Mouse (Mus musculus): ENCODE results near the gene Mybbp1a. TPM values are rescaled to one million over a fixed set of nuclear protein-coding genes. Genes with fewer than 3 reads are reported as not detected.
A peak's percentile ranks its signal among the peaks of the same experiment; 100 is the strongest.
"Not testable (repeated sequence)": the region's sequence is repeated elsewhere in the genome, so short reads cannot be mapped to it uniquely, and the experiment has no call there.

The Mybbp1a gene
- total and polyA plus RNA-seq, 2 experiments from 2014 or later: 38.0 to 52.4 TPM

- DNase-seq (no peak), ATAC-seq (no peak)
- Histone ChIP-seq H3K27ac (ENCODE audit: low read depth, low read length) (no peak within 1 kb of the TSS), H3K4me3 (ENCODE audit: low read depth, low read length) (no peak within 1 kb of the TSS), H3K4me1 (ENCODE audit: insufficient read depth) (no peaks in the 10 kb centered on the region), H3K9ac (no peak within 1 kb of the TSS), H3K9me3 (ENCODE audit: low read length) (no peaks in the 10 kb centered on the region), H3K36me3 (ENCODE audit: insufficient read depth) (no peaks in the 10 kb centered on the region), H3K27me3 (ENCODE audit: insufficient read depth, low read length) (no peaks in the 10 kb centered on the region), H3K4me2 (ENCODE audit: low read depth) (no peak within 1 kb of the TSS)
- 66% methylated on average over 11 of the region's 11 CpGs for WGBS
- 0 out of 2 replicates have a peak, but pooled peaks have one; percentile 2 for TF ChIP-seq CTCF (IDR thresholded peaks at IDR 0.05; ENCODE audit: low read depth)
These were observed 6.0 kb upstream of the Mybbp1a start, which contains the start of gene Ggt6 for GRCm38 (mm10) chr11:72434963-72435693. Gene Ggt6 (plus strand): TSS chr11:72435526.

GRCm38 (mm10) chr11:72435694-72436045 is 5.5 kb upstream of the Mybbp1a start:
- DNase-seq (no peak), ATAC-seq (no peak)
- H3K9me3 ChIP-seq (ENCODE audit: low read length): no peaks in the 10 kb centered on the region
- no peak overlapping the region for H3K27ac ChIP-seq (ENCODE audit: low read depth, low read length)
- 47% methylated on average over 2 of the region's 2 CpGs for WGBS
- H3K4me3 ChIP-seq (ENCODE audit: low read depth, low read length): no peak overlapping the region
- H3K9ac ChIP-seq: no peak overlapping the region
- H3K4me2 ChIP-seq (ENCODE audit: low read depth): no peak overlapping the region
- no peaks in the 10 kb centered on the region for H3K27me3 ChIP-seq (ENCODE audit: insufficient read depth, low read length)
- no peaks in the 10 kb centered on the region for H3K36me3 ChIP-seq (ENCODE audit: insufficient read depth)
- TF ChIP-seq CTCF (IDR thresholded peaks at IDR 0.05; ENCODE audit: low read depth): no peak
- H3K4me1 ChIP-seq (ENCODE audit: insufficient read depth): no peaks in the 10 kb centered on the region

- H3K27me3 ChIP-seq (ENCODE audit: insufficient read depth, low read length): no peaks in the 10 kb centered on the region
- no peak for ATAC-seq
- H3K27ac ChIP-seq (ENCODE audit: low read depth, low read length): no peak overlapping the region
- 62% methylated on average over 5 of the region's 5 CpGs for WGBS
- no peaks in the 10 kb centered on the region for H3K4me1 ChIP-seq (ENCODE audit: insufficient read depth)
- no peak for TF ChIP-seq CTCF (IDR thresholded peaks at IDR 0.05; ENCODE audit: low read depth)
- peak; percentile 34 for DNase-seq
- H3K4me2 ChIP-seq (ENCODE audit: low read depth): no peak overlapping the region
- no peak overlapping the region for H3K4me3 ChIP-seq (ENCODE audit: low read depth, low read length)
- no peaks in the 10 kb centered on the region for H3K9me3 ChIP-seq (ENCODE audit: low read length)
- no peak overlapping the region for H3K9ac ChIP-seq
- no peaks in the 10 kb centered on the region for H3K36me3 ChIP-seq (ENCODE audit: insufficient read depth)
These were observed 4.9 kb upstream of the Mybbp1a start for GRCm38 (mm10) chr11:72436271-72436670.

GRCm38 (mm10) chr11:72436756-72437650 is 4.2 kb upstream of the Mybbp1a start:
- H3K9me3 ChIP-seq (ENCODE audit: low read length): no peaks in the 10 kb centered on the region
- DNase-seq (no peak), ATAC-seq (no peak)
- H3K9ac ChIP-seq: no peak overlapping the region
- 71% methylated on average over 16 of the region's 16 CpGs for WGBS
- no peak overlapping the region for H3K4me3 ChIP-seq (ENCODE audit: low read depth, low read length)
- no peak overlapping the region for H3K4me2 ChIP-seq (ENCODE audit: low read depth)
- no peaks in the 10 kb centered on the region for H3K36me3 ChIP-seq (ENCODE audit: insufficient read depth)
- H3K4me1 ChIP-seq (ENCODE audit: insufficient read depth): no peaks in the 10 kb centered on the region
- TF ChIP-seq CTCF (IDR thresholded peaks at IDR 0.05; ENCODE audit: low read depth): no peak
- H3K27ac ChIP-seq (ENCODE audit: low read depth, low read length): no peak overlapping the region
- no peaks in the 10 kb centered on the region for H3K27me3 ChIP-seq (ENCODE audit: insufficient read depth, low read length)

GRCm38 (mm10) chr11:72438411-72438810 is 2.7 kb upstream of the Mybbp1a start:
- no peaks in the 10 kb centered on the region for H3K27me3 ChIP-seq (ENCODE audit: insufficient read depth, low read length)
- H3K4me2 ChIP-seq (ENCODE audit: low read depth): no peak overlapping the region
- TF ChIP-seq CTCF (IDR thresholded peaks at IDR 0.05; ENCODE audit: low read depth): no peak
- WGBS: 68% methylated on average over 4 of the region's 4 CpGs
- H3K36me3 ChIP-seq (ENCODE audit: insufficient read depth): peaks cover 11% of the 10 kb centered on the region
- ATAC-seq: no peak
- no peak overlapping the region for H3K27ac ChIP-seq (ENCODE audit: low read depth, low read length)
- H3K4me1 ChIP-seq (ENCODE audit: insufficient read depth): no peaks in the 10 kb centered on the region
- no peaks in the 10 kb centered on the region for H3K9me3 ChIP-seq (ENCODE audit: low read length)
- H3K9ac ChIP-seq: no peak overlapping the region
- no peak overlapping the region for H3K4me3 ChIP-seq (ENCODE audit: low read depth, low read length)
- DNase-seq: no peak

GRCm38 (mm10) chr11:72440597-72440964 is 574 bp upstream of the Mybbp1a start:
- not testable (repeated sequence) for DNase-seq; H3K9me3 ChIP-seq (ENCODE audit: low read length); H3K4me1 ChIP-seq (ENCODE audit: insufficient read depth); H3K27me3 ChIP-seq (ENCODE audit: insufficient read depth, low read length)
- peak overlapping the region; percentile 61 for H3K4me3 ChIP-seq (ENCODE audit: low read depth, low read length)
- peaks cover 33% of the 10 kb centered on the region for H3K36me3 ChIP-seq (ENCODE audit: insufficient read depth)
- peak overlapping the region; percentile 77 for H3K4me2 ChIP-seq (ENCODE audit: low read depth)
- WGBS: 32% methylated on average over 6 of the region's 6 CpGs
- H3K9ac ChIP-seq: peak overlapping the region; percentile 69
- peak; percentile 47 for ATAC-seq
- peak overlapping the region; percentile 97 for H3K27ac ChIP-seq (ENCODE audit: low read depth, low read length)

Measured in forebrain, postnatal 0 days (tissue).